Mouse (Mus musculus) naive thymus-derived CD4-positive, alpha-beta T cell, adult 5 months (primary cell): ENCODE data around the gene Sox6. TPM values are rescaled to one million over a fixed set of nuclear protein-coding genes. Genes with fewer than 3 reads are reported as not detected.

ENCODE experiments used
- polyA plus RNA-seq: library from polyadenylated mRNA; unstranded; fragments of 100-300 nt; shearing (Covaris generic); gene quantifications from one replicate; pipeline ENCODE4 v1.2.1, GENCODE M21; 2017

The Sox6 gene
- polyA plus RNA-seq, result not detected

GRCm38 (mm10) chr7:116038511-116038910 is at the start of gene Sox6:
Sox6 (minus strand) TSS chr7:116038796.

GRCm38 (mm10) chr7:116084366-116084765 is 45.8 kb upstream of the Sox6 start, which contains the start of gene Gm4353:
Gm4353 (minus strand) TSS chr7:116084635.

GRCm38 (mm10) chr7:116039196-116039537 is 571 bp upstream of the Sox6 start, which contains the start of gene 1110004F10Rik:
1110004F10Rik (plus strand) TSS chr7:116039397.

Other genes with a start within 250 kb of the Sox6 start
- 175 TPM for gene 1110004F10Rik, start 601 bp upstream of the Sox6 start, polyA plus RNA-seq
- gene Gm4353, start 45.8 kb upstream of the Sox6 start, polyA plus RNA-seq, result not detected